Mouse (Mus musculus) forebrain, embryonic 14.5 days (tissue): ENCODE results near the gene Bmp8b. TPM values are rescaled to one million over a fixed set of nuclear protein-coding genes. Genes with fewer than 3 reads are reported as not detected.
A peak's percentile ranks its signal among the peaks of the same experiment; 100 is the strongest.
"Not testable (repeated sequence)": the region's sequence is repeated elsewhere in the genome, so short reads cannot be mapped to it uniquely, and the experiment has no call there.

Experiments used
- ATAC-seq: fragments of 200-750 bp; cut with Nextera tagmentation; 2 replicates; pipeline ENCODE4 v1.8.0; 2017; ENCODE audit warnings: mild to moderate bottlenecking, moderate library complexity
- DNase-seq: peaks from one replicate; pipeline ENCODE4 v3.0.0-alpha.2; 2015; ENCODE audit warnings: low spot score
- H3K27ac ChIP-seq: fragments of 300-500 bp; sonication (generic); 2 replicates; pipeline ENCODE4 v1.5.1; 2014; ENCODE audit warnings: low read depth, mild to moderate bottlenecking, control low read depth, low read length, moderate library complexity
- H3K27me3 ChIP-seq: fragments of 300-500 bp; sonication (generic); replicated peaks from 2 replicates; pipeline ENCODE4 v1.6.1; 2014; ENCODE audit warnings: low read length, control low read depth, mixed read lengths; ENCODE audit not compliant: control insufficient read depth, insufficient read depth
- H3K36me3 ChIP-seq: fragments of 300-500 bp; sonication (generic); 2 replicates; pipeline ENCODE4 v1.6.1; 2014; ENCODE audit warnings: low read length, control low read depth; ENCODE audit not compliant: control insufficient read depth, insufficient read depth
- H3K4me1 ChIP-seq: fragments of 300-500 bp; sonication (generic); 2 replicates; pipeline ENCODE4 v1.6.1; 2014; ENCODE audit warnings: antibody characterized with exemption, low read length, control low read depth; ENCODE audit not compliant: control insufficient read depth, insufficient read depth
- H3K4me2 ChIP-seq: fragments of 300-500 bp; sonication (generic); 2 replicates; pipeline ENCODE4 v1.6.1; 2014; ENCODE audit warnings: mild to moderate bottlenecking, control low read depth, low read length
- H3K4me3 ChIP-seq: fragments of 300-500 bp; sonication (generic); 2 replicates; pipeline ENCODE4 v1.5.1; 2014; ENCODE audit warnings: low read depth, low read length, control low read depth
- H3K9ac ChIP-seq: fragments of 300-500 bp; sonication (generic); 2 replicates; pipeline ENCODE4 v1.6.1; 2014; ENCODE audit warnings: mild to moderate bottlenecking, low read length, control low read depth, moderate library complexity
- H3K9me3 ChIP-seq: fragments of 300-500 bp; sonication (generic); replicated peaks from 2 replicates; pipeline ENCODE4 v1.6.1; 2016; ENCODE audit warnings: low read length, control low read depth, mixed read lengths; ENCODE audit not compliant: control insufficient read depth
- WGBS: fragments of 180-500 bp; shearing (Covaris S2); extraction: QIAGEN DNeasy Blood & Tissue Kit; methylation state at CpG from one replicate; pipeline ENCODE4 v1.1.7; 2014; 5-methylcytosine and 5-hydroxymethylcytosine counted together
- polyA plus RNA-seq: library from polyadenylated mRNA; unstranded; fragments of >200 nt; fragmentation: Nextera tagmentation; extraction: Ambion mirVana; gene quantifications from 2 replicates; pipeline ENCODE4 v1.2.1, GENCODE M21; 2014

Gene Bmp8b
- polyA plus RNA-seq, 1 experiment from 2014 or later: 0.08 TPM

DNA sequence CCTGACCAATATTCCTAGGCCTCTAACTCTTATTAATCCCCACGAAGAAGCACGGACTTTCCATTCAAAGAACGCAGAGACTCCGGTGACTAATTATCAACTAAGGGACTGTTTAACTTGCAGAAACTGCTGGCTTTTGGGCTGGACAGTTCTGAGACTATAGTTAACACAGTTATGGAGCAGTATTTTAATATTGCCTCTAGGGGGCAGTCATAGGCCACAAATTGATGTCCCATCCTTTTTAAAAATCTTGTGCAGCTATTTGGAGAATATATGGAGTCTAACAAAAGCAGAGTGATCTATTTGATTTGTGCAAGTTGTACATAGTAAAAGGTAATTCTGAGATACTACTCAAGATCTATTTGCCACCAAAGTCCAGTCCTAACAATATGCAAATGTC lies 50.0 kb downstream of the Bmp8b start:
- Histone ChIP-seq H3K27ac (no peak overlapping the region), H3K4me1 (no peaks in the 10 kb centered on the region), H3K4me2 (no peak overlapping the region), H3K4me3 (no peak overlapping the region), H3K9ac (no peak overlapping the region), H3K9me3 (no peaks in the 10 kb centered on the region), H3K36me3 (no peaks in the 10 kb centered on the region), H3K27me3 (no peaks in the 10 kb centered on the region)
- WGBS: 27% methylated on average over 4 of the region's 4 CpGs
- DNase-seq: peak; percentile 84
- no peak for ATAC-seq

GRCm38 (mm10) chr4:123155427-123155826 lies 50.5 kb downstream of the Bmp8b start:
- 73% methylated on average over 2 of the region's 2 CpGs for WGBS
- Histone ChIP-seq H3K4me1 (no peaks in the 10 kb centered on the region), H3K36me3 (no peaks in the 10 kb centered on the region), H3K9me3 (no peaks in the 10 kb centered on the region), H3K27me3 (no peaks in the 10 kb centered on the region), H3K4me3 (no peak overlapping the region), H3K9ac (no peak overlapping the region), H3K4me2 (no peak overlapping the region), H3K27ac (no peak overlapping the region)
- ATAC-seq: no peak
- no peak for DNase-seq

DNA sequence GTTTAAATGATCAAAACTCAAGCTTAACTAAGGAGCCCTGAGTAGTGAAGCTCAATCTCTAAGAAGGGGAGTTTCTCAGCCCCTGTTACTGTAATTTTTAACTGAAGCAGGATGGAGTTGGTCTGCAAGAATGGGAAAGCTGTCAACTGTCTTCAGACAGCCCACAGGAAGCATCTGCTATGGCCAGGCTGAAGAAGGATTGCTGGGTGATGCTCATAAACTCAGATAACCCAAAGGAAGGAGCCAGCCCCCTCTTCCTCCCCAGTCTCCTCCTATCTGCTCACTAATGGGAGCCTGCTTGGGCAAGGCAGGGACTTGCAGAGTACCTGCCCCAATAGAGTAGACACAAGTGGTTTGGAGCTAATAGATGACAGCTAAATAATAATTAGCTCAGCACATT lies 50.9 kb downstream of the Bmp8b start:
- H3K4me3 ChIP-seq: no peak overlapping the region
- no peak overlapping the region for H3K27ac ChIP-seq
- H3K27me3 ChIP-seq: no peaks in the 10 kb centered on the region
- ATAC-seq (no peak), DNase-seq (no peak)
- H3K4me1 ChIP-seq: no peaks in the 10 kb centered on the region
- H3K9ac ChIP-seq: no peak overlapping the region
- H3K4me2 ChIP-seq: no peak overlapping the region
- H3K36me3 ChIP-seq: no peaks in the 10 kb centered on the region
- no peaks in the 10 kb centered on the region for H3K9me3 ChIP-seq

GRCm38 (mm10) chr4:123160571-123160970 lies 55.6 kb downstream of the Bmp8b start:
- H3K4me2 ChIP-seq: no peak overlapping the region
- DNase-seq: no peak
- no peak for ATAC-seq
- WGBS: 86% methylated on average over 6 of the region's 6 CpGs
- no peak overlapping the region for H3K4me3 ChIP-seq
- no peak overlapping the region for H3K27ac ChIP-seq
- no peak overlapping the region for H3K9ac ChIP-seq
- no peaks in the 10 kb centered on the region for H3K27me3 ChIP-seq
- H3K36me3 ChIP-seq: no peaks in the 10 kb centered on the region
- no peaks in the 10 kb centered on the region for H3K9me3 ChIP-seq
- H3K4me1 ChIP-seq: peaks cover 3% of the 10 kb centered on the region; the same call in 1 of the 2 replicates

DNA sequence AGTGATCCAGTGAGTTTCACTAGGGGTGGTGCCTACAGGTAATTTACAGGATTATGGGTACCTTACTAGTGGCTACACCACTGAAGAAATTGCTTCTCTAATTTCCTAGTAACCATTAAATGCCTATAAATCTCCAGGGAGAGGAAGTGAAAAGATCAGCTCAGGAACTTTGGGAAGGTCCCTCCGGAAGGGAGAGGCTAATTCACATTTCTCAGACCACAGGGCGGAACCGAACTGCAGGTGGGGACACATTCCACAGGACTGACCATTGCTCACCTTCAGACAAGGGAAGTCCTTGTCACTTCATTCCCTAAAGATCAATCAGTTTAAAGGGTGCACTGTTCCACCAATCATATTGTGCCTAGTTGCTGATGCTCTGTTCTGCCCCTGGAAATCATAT lies 56.3 kb downstream of the Bmp8b start:
- H3K27ac ChIP-seq, H3K9ac ChIP-seq, H3K4me2 ChIP-seq, H3K4me1 ChIP-seq, H3K4me3 ChIP-seq, ATAC-seq, DNase-seq, H3K27me3 ChIP-seq, H3K9me3 ChIP-seq, H3K36me3 ChIP-seq: not testable (repeated sequence)
- 88% methylated on average over 3 of the region's 3 CpGs for WGBS

DNA sequence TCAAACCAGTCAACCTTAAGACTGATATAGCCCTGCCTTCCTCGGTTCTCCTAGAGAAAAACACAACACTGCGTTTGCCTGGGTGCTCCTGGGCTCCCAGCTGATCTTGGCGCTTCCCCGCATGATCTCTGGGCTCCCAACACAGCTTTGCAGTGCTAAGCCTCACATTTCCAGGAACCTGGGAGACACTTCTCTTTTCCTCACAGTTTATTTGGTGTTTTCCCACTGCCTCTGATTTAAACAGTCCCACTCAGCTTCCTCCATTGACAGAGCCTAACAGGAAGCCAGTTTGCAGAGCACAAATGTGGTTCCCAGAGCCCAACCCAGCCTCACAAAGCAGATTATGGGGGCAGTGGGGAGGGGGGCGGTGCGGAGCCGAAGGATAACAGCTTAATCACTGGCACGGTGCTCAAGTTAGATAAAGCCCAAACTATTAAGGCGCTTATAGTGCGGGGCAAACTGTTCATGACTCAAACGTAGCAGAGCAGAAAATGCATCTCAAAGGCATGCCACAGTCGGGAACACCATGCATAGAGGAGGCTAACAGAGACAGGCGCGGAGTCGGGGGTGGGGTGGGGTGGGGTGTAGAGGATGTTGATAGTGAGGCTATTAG lies 57.4 kb downstream of the Bmp8b start:
- peaks cover 3% of the 10 kb centered on the region; the same call in 1 of the 2 replicates for H3K4me1 ChIP-seq
- H3K27ac ChIP-seq: no peak overlapping the region
- no peak overlapping the region for H3K4me3 ChIP-seq
- H3K9ac ChIP-seq: peak overlapping the region; percentile 13; the same call in 1 of the 2 replicates
- no peaks in the 10 kb centered on the region for H3K36me3 ChIP-seq
- H3K27me3 ChIP-seq: no peaks in the 10 kb centered on the region
- ATAC-seq (no peak), DNase-seq (no peak)
- H3K9me3 ChIP-seq: no peaks in the 10 kb centered on the region
- H3K4me2 ChIP-seq: peak overlapping the region; percentile 34
- WGBS: 7% methylated on average over 15 of the region's 15 CpGs

GRCm38 (mm10) chr4:123164157-123164556 lies 59.2 kb downstream of the Bmp8b start:
- no peaks in the 10 kb centered on the region for H3K27me3 ChIP-seq
- H3K9ac ChIP-seq: no peak overlapping the region
- no peaks in the 10 kb centered on the region; the same call in 1 of the 2 replicates for H3K9me3 ChIP-seq
- WGBS: 90% methylated on average over 15 of the region's 15 CpGs
- no peaks in the 10 kb centered on the region for H3K36me3 ChIP-seq
- no peak overlapping the region for H3K4me3 ChIP-seq
- H3K4me2 ChIP-seq: no peak overlapping the region
- no peak overlapping the region for H3K27ac ChIP-seq
- DNase-seq: no peak
- no peak for ATAC-seq
- H3K4me1 ChIP-seq: peaks cover 3% of the 10 kb centered on the region; the same call in 1 of the 2 replicates

DNA sequence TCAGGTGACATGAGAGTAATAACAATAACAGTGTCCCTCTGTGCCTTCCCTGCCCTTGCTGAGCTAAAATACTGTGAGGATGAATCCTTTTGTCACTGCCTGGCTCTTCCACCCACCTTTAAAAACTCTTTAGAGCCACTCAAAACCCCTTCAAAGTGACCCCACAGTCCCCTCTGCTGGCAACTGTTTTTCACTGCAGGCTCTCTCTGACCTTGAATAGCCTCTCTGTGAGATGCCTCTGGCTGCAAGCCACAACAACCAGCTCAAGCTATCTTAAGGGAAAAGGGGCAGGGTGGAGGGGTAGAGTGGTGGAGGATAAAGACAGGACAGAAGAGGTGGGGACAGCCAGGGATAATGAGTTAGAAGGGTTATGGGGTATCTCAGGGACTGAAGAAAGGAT lies 66.8 kb downstream of the Bmp8b start:
- Histone ChIP-seq H3K27me3 (no peaks in the 10 kb centered on the region; the same call in 1 of the 2 replicates), H3K36me3 (no peaks in the 10 kb centered on the region), H3K4me1 (no peaks in the 10 kb centered on the region), H3K9ac (no peak overlapping the region), H3K9me3 (no peaks in the 10 kb centered on the region; the same call in 1 of the 2 replicates), H3K4me3 (no peak overlapping the region), H3K27ac (no peak overlapping the region), H3K4me2 (no peak overlapping the region)
- ATAC-seq: no peak
- DNase-seq: no peak
